Mouse (Mus musculus): ENCODE data around the gene Nhsl1. TPM values are rescaled to one million over a fixed set of nuclear protein-coding genes. Genes with fewer than 3 reads are reported as not detected.

The Nhsl1 gene
- total and polyA plus RNA-seq, 3 experiments, result not detected

- Histone ChIP-seq H3K79me2 (ENCODE audit: control insufficient read depth, insufficient read depth, low read length, poor library complexity) (no peaks in the 10 kb centered on the region), H3K27me3 (ENCODE audit: control insufficient read depth in 1 of 2, insufficient read depth in 2 of 2, low read length in 2 of 2) (no peaks in the 10 kb centered on the region), H3K4me1 (ENCODE audit: control insufficient read depth in 1 of 2, insufficient read depth in 2 of 2, low read length in 2 of 2) (no peaks in the 10 kb centered on the region), H3K4me3 (ENCODE audit: control insufficient read depth in 1 of 2, insufficient read depth in 1 of 2, low read depth in 2 of 2, low read length in 2 of 2) (no peak overlapping the region), H3K9ac (ENCODE audit: control insufficient read depth, low read depth, low read length, poor library complexity, severe bottlenecking) (no peak overlapping the region), H3K27ac (ENCODE audit: control insufficient read depth, low read depth, low read length) (no peak overlapping the region), H3K9me3 (replicated peaks; ENCODE audit: insufficient read depth, low read length) (no peaks in the 10 kb centered on the region), H3K36me3 (ENCODE audit: control insufficient read depth in 1 of 2, insufficient read depth in 2 of 2, low read length in 2 of 2) (no peaks in the 10 kb centered on the region)
- no peak for TF ChIP-seq HCFC1 (IDR thresholded peaks at IDR 0.05; ENCODE audit: low read depth, low read length)
- TF ChIP-seq NELFE (IDR thresholded peaks at IDR 0.05; ENCODE audit: low read depth, low read length), result no peak
- no peak for TF ChIP-seq RAD21 (IDR thresholded peaks at IDR 0.05; ENCODE audit: low read depth, low read length)
- no peak for TF ChIP-seq POLR2AphosphoS2 (IDR thresholded peaks at IDR 0.05; ENCODE audit: low read length)
- TF ChIP-seq RCOR1 (IDR thresholded peaks at IDR 0.05; ENCODE audit: low read depth, low read length), result no peak
- TF ChIP-seq NRF1 (IDR thresholded peaks at IDR 0.05; ENCODE audit: insufficient read depth, low read depth, low read length, poor library complexity, severe bottlenecking), result no peak
- TF ChIP-seq GATA1 (IDR thresholded peaks at IDR 0.05; ENCODE audit: low read depth, low read length), result no peak
- no peak for TF ChIP-seq CTCF (IDR thresholded peaks at IDR 0.05 in 2 of 3, conservative IDR thresholded peaks at IDR 0.05 in 1 of 3; ENCODE audit: control insufficient read depth in 1 of 3, insufficient read depth in 1 of 3, low read depth in 2 of 3, low read length in 3 of 3, poor library complexity in 1 of 3, severe bottlenecking in 1 of 3)
- no peak for TF ChIP-seq ZNF384 (IDR thresholded peaks at IDR 0.05; ENCODE audit: low read depth, low read length)
- no peak for DNase-seq (ENCODE audit: low read depth, low spot score)
Observed at GRCm38 (mm10) chr10:18488239-18488803, 169.5 kb downstream of the Nhsl1 start.

GRCm38 (mm10) chr10:18489936-18490335 is 171.2 kb downstream of the Nhsl1 start:
- H3K4me3 ChIP-seq (ENCODE audit: control insufficient read depth in 1 of 2, insufficient read depth in 1 of 2, low read depth in 2 of 2, low read length in 2 of 2), result no peak overlapping the region
- no peaks in the 10 kb centered on the region for H3K9me3 ChIP-seq (replicated peaks; ENCODE audit: insufficient read depth, low read length)
- H3K4me1 ChIP-seq (ENCODE audit: control insufficient read depth in 1 of 2, insufficient read depth in 2 of 2, low read length in 2 of 2), result no peaks in the 10 kb centered on the region
- H3K27me3 ChIP-seq (ENCODE audit: control insufficient read depth in 1 of 2, insufficient read depth in 2 of 2, low read length in 2 of 2), result no peaks in the 10 kb centered on the region
- no peaks in the 10 kb centered on the region for H3K36me3 ChIP-seq (ENCODE audit: control insufficient read depth in 1 of 2, insufficient read depth in 2 of 2, low read length in 2 of 2)
- no peak overlapping the region for H3K27ac ChIP-seq (ENCODE audit: control insufficient read depth, low read depth, low read length)
- no peak for TF ChIP-seq MAFK (IDR thresholded peaks at IDR 0.05; ENCODE audit: borderline replicate concordance, low read depth, low read length)
- no peak for TF ChIP-seq BHLHE40 (IDR thresholded peaks at IDR 0.05; ENCODE audit: borderline replicate concordance, low read depth, low read length)
- TF ChIP-seq JUND (IDR thresholded peaks at IDR 0.05; ENCODE audit: low read depth, low read length), result no peak
- no peak for TF ChIP-seq SMC3 (IDR thresholded peaks at IDR 0.05; ENCODE audit: low read depth, low read length)
- TF ChIP-seq RCOR1 (IDR thresholded peaks at IDR 0.05; ENCODE audit: low read depth, low read length), result no peak
- no peak for TF ChIP-seq TAL1 (IDR thresholded peaks at IDR 0.05; ENCODE audit: low read length)
- no peak for TF ChIP-seq ZKSCAN1 (IDR thresholded peaks at IDR 0.05; ENCODE audit: low read depth, low read length)
- TF ChIP-seq USF2 (IDR thresholded peaks at IDR 0.05; ENCODE audit: borderline replicate concordance in 1 of 2, insufficient read depth in 1 of 2, low read depth in 1 of 2, low read length in 2 of 2), result no peak
- TF ChIP-seq MEF2A (IDR thresholded peaks at IDR 0.05; ENCODE audit: extremely low read depth, insufficient replicate concordance, low read depth, low read length, poor library complexity, severe bottlenecking), result no peak
- no peak for TF ChIP-seq USF1 (IDR thresholded peaks at IDR 0.05; ENCODE audit: low read depth, low read length)
- TF ChIP-seq E2F4 (IDR thresholded peaks at IDR 0.05; ENCODE audit: borderline replicate concordance, low read depth, low read length), result no peak
- no peak for TF ChIP-seq EP300 (IDR thresholded peaks at IDR 0.05; ENCODE audit: low read depth in 1 of 2, low read length in 2 of 2)
- TF ChIP-seq POLR2AphosphoS5 (IDR thresholded peaks at IDR 0.05; ENCODE audit: borderline replicate concordance, low read depth, low read length), result no peak
- no peak for TF ChIP-seq CHD1 (IDR thresholded peaks at IDR 0.05; ENCODE audit: low read depth, low read length)
- TF ChIP-seq ZC3H11A (IDR thresholded peaks at IDR 0.05; ENCODE audit: low read depth, low read length), result no peak
- H3K79me2 ChIP-seq (ENCODE audit: control insufficient read depth, insufficient read depth, low read length, poor library complexity), result no peaks in the 10 kb centered on the region
- no peak for DNase-seq (ENCODE audit: low read depth, low spot score)
- no peak overlapping the region for H3K9ac ChIP-seq (ENCODE audit: control insufficient read depth, low read depth, low read length, poor library complexity, severe bottlenecking)

Data from MEL (cell line).